Mouse (Mus musculus) adrenal gland, postnatal 4 days (tissue): ENCODE data around the gene Ecpas. TPM values are rescaled to one million over a fixed set of nuclear protein-coding genes. Genes with fewer than 3 reads are reported as not detected.

Experiments used
- DNase-seq, 2 experiments: peaks; one replicate each; pipeline ENCODE4 v3.0.0; 2021 to 2022; ENCODE audit warnings: low spot score in 2 of 2, mixed read lengths in 2 of 2
- total RNA-seq, 2 experiments: library from RNA; stranded (reverse); gene quantifications; 2 replicates each; pipeline ENCODE4 v1.2.3; 2021

Ecpas gene
- total RNA-seq, 2 experiments from 2014 or later = 144 to 150 TPM

DNA sequence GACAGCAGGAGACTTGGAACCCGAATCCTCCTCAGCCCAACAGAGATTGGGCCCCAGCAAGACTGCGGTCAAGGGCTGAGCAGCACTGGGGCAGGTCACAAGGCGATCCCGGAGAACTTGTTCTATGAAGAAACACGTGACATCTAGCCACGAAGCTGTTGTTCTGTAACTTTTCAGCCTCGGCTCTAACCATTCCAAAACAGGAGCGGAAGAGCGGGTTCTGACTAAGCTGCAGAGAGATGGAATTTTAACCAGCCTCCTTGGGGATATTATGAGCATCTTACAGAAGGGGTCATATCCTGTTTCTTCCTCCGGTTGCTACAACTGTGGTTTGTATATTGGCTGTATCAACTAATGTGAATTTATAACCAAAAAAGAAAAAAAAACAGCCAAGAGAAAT is 163.4 kb downstream of the Ecpas start:
- no peak for DNase-seq

Other genes with a start within 250 kb of the Ecpas start
- gene Olfr267, start 125.0 kb downstream of the Ecpas start, total RNA-seq = under 1 TPM; 0.17 to 0.54 TPM
- 1 to 10 TPM; 3.1 to 4.3 TPM for gene Zkscan16, start 30.9 kb upstream of the Ecpas start, total RNA-seq
- gene Ptgr1, start 74.4 kb upstream of the Ecpas start, total RNA-seq = 10 to 100 TPM; 27.4 to 29.8 TPM
- 10 to 100 TPM; 19.4 to 20.9 TPM for gene Dnajc25, start 82.3 kb upstream of the Ecpas start, total RNA-seq
- gene Gm20503, start 90.5 kb upstream of the Ecpas start, total RNA-seq = 1 to 10 TPM; 1.1 to 3.1 TPM
- 10 to 100 TPM; 48.1 to 55.9 TPM for gene Gng10, start 122.3 kb upstream of the Ecpas start, total RNA-seq
- under 1 TPM in 1 of 2 experiments, not detected in 1; 0.17 TPM for gene AI481877, start 226.2 kb upstream of the Ecpas start, total RNA-seq